Mouse (Mus musculus) testis, adult 2 months (tissue): ENCODE data around the gene Angptl7.

Experiments
- CTCF ChIP-seq: fragments of 200-500 bp; IDR thresholded peaks from 2 replicates; pipeline ENCODE4 v1.5.1; 2012; ENCODE audit warnings: low read depth, mild to moderate bottlenecking, inconsistent platforms, low read length, moderate library complexity; ENCODE audit not compliant: control insufficient read depth, insufficient read depth, insufficient replicate concordance
- POLR2A ChIP-seq: fragments of 200-500 bp; IDR thresholded peaks from 2 replicates; pipeline ENCODE4 v1.6.1; 2012; ENCODE audit warnings: low read depth, mild to moderate bottlenecking, inconsistent platforms, low read length, moderate library complexity; ENCODE audit not compliant: control insufficient read depth

GRCm38 (mm10) chr4:148530778-148531177 is 30.5 kb upstream of the Angptl7 start:
- TF ChIP-seq CTCF (no peak), POLR2A (no peak)
